Mouse (Mus musculus) heart, embryonic 15.5 days (tissue): ENCODE measurements at regions not wholly inside any gene's neighbourhood (a gene's known extent, or its start where the extent isn't known, plus 50 kb on each side); places are given as distances from the start of the nearest gene placed in this dataset.

Experiments
- ATAC-seq: fragments of 200-750 bp; cut with Nextera tagmentation; replicated peaks from 2 replicates; pipeline ENCODE4 v1.8.0; 2017; ENCODE audit warnings: low read depth, moderate TSS enrichment; ENCODE audit not compliant: insufficient number of reproducible peaks, insufficient read depth, low FRiP score
- H3K27ac ChIP-seq: fragments of 300-500 bp; sonication (generic); 2 replicates; pipeline ENCODE4 v1.5.1; 2015; ENCODE audit warnings: mild to moderate bottlenecking, inconsistent platforms
- H3K27me3 ChIP-seq: fragments of 300-500 bp; sonication (generic); 2 replicates; pipeline ENCODE4 v1.6.1; 2015; ENCODE audit warnings: inconsistent platforms
- H3K36me3 ChIP-seq: fragments of 300-500 bp; sonication (generic); 2 replicates; pipeline ENCODE4 v1.6.1; 2015; ENCODE audit warnings: mild to moderate bottlenecking, inconsistent platforms
- H3K4me1 ChIP-seq: fragments of 300-500 bp; sonication (generic); replicated peaks from 2 replicates; pipeline ENCODE4 v1.6.1; 2015; ENCODE audit warnings: inconsistent platforms
- H3K4me2 ChIP-seq: fragments of 300-500 bp; sonication (generic); 2 replicates; pipeline ENCODE4 v1.6.1; 2015; ENCODE audit warnings: inconsistent platforms, mild to moderate bottlenecking, moderate library complexity
- H3K4me3 ChIP-seq: fragments of 300-500 bp; sonication (generic); 2 replicates; pipeline ENCODE4 v1.5.1; 2015; ENCODE audit warnings: mild to moderate bottlenecking, inconsistent platforms
- H3K9ac ChIP-seq: fragments of 300-500 bp; sonication (generic); 2 replicates; pipeline ENCODE4 v1.6.1; 2015; ENCODE audit warnings: mild to moderate bottlenecking, inconsistent platforms
- H3K9me3 ChIP-seq: fragments of 300-500 bp; sonication (generic); replicated peaks from 2 replicates; pipeline ENCODE4 v1.6.1; 2016; ENCODE audit warnings: inconsistent platforms
- WGBS: fragments of 180-500 bp; shearing (Covaris S2); methylation state at CpG from one replicate; pipeline ENCODE4 v1.1.7; 2015; ENCODE audit warnings: mixed read lengths; 5-methylcytosine and 5-hydroxymethylcytosine counted together

DNA sequence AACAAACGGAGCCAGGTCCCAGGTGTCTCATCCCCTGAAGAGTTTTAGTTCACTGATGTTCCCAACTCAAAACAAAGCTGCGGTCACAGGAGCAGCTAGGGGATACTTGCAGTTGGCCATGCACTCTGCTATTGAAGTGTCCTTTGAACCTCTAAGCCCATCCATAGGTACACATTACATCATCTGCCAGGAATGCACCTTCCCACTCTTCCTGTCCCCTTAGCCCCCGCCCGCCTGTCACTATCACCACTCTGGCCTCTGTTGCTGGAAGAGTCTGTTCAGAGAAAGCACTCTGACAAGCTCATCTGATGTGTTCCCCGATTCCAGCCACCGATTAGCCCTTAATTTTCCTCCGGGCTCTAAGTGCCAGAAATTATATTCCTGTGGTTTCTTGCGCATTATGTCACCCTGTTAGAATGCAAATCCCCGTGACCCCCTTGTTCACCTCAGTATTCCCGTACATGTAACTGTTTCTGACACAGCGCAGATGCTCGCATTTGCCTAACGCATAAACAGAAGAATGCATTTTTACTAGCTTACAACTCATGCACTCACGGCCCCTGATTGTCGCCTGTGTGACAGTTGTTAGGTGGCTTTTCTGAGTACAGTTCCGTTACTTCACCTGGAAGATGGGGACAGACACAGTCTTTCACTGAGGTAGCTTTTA lies 93.8 kb downstream of the Gm11011 start:
- Histone ChIP-seq H3K4me2 (peak overlapping the region; percentile 22), H3K27me3 (no peaks in the 10 kb centered on the region), H3K27ac (no peak overlapping the region), H3K9ac (no peak overlapping the region), H3K4me1 (peaks cover 10% of the 10 kb centered on the region), H3K36me3 (no peaks in the 10 kb centered on the region), H3K4me3 (no peak overlapping the region), H3K9me3 (no peaks in the 10 kb centered on the region)
- 30% methylated on average over 16 of the region's 16 CpGs for whole genome bisulfite sequencing
- no peak for ATAC-seq

DNA sequence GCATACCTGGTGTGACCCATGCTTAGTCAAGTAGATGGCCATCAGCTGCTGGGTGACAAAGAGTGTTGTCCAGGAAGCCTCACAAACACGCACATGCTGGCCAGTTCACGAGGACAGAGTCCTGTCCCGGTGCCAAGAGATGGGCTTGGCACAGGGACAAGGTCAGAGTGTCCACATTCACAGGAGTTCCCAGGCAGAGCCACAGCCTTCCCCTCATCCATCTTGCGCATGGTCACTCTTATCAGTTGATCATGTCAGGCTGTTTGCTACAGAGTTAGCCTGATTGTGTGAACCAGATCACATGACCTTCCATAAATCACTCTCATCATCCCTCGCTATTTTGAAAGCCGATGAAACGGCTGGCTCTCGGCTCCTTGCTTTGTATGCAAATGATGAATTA lies 103.6 kb downstream of the Gm11011 start:
- Histone ChIP-seq H3K4me2 (no peak overlapping the region), H3K9me3 (no peaks in the 10 kb centered on the region), H3K27me3 (no peaks in the 10 kb centered on the region), H3K9ac (no peak overlapping the region), H3K4me1 (peaks cover 9% of the 10 kb centered on the region), H3K36me3 (no peaks in the 10 kb centered on the region), H3K27ac (no peak overlapping the region), H3K4me3 (no peak overlapping the region)
- WGBS, result 54% methylated on average over 8 of the region's 8 CpGs
- ATAC-seq, result no peak

DNA sequence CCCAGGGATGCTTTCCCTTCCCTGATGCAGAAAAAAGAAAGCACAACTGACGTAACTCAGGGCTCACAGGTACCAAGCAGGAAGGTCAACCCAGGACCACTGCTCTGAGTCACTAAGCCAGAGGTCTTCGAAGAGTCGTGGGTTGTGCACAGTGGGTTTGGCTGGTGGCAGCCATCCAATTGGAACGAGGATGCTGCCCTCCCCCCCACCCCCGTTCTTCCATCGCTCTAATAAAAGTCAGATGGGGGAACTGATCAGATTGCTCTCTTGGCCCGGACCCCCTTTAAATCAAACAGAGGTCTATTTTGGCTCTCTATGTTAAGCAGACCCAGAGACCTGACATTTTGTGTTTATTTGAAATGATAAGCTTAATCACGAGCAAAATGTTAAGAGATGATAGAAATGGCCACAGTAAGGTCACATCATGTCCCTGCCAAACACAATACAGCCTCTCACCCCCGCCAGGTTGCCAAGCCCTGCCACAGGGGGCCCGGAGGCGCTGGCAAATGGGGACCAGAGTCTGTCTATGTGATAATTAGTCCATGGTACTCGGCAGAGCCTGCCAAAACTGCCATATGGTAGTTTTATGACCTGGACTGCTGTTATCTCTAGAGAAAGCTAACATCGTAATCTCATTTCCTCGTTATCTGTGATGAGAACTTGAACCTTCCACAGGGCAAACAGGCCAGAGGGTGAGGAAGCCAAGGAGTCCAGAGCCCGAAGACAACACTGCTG lies 105.6 kb downstream of the Gm11011 start:
- H3K27me3 ChIP-seq, result no peaks in the 10 kb centered on the region
- H3K27ac ChIP-seq, result no peak overlapping the region
- H3K4me2 ChIP-seq, result no peak overlapping the region
- no peaks in the 10 kb centered on the region for H3K36me3 ChIP-seq
- H3K4me3 ChIP-seq, result no peak overlapping the region
- no peak; the same call in 1 of the 2 replicates for ATAC-seq
- no peaks in the 10 kb centered on the region for H3K9me3 ChIP-seq
- H3K4me1 ChIP-seq, result peaks cover 9% of the 10 kb centered on the region
- H3K9ac ChIP-seq, result no peak overlapping the region
- WGBS, result 40% methylated on average over 15 of the region's 15 CpGs

DNA sequence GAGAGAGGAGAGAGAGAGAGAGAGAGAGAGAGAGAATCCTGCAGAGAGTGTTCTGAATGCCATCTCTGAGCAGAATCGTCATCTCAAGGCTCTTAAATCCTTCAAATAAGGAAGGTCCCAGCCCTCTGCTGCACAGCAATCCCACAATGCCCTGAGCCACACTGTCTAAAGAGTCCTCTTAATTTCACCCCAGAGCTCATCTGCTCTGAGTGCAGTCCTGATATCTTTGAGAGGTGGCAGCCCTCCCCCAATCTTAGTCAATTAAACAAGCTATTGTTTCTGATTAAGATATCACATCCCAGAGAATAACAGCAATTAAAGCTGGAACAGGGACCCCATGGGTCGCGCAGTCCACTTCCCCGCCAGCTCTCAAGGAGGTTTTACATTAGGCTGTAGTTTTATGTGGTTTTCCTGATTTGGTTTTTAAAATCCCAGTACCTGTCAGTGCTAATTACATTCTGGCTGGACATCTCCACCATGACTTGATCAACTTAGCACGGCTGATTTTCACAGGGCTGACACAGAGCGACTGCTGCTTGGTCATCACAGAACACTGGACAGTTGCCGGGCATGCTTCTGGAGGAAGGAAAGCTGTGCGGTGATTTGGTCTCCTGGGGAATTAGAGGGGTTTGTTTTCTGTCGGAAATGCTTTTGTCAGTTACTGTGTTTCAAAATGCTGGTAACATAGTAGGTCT lies 113.0 kb downstream of the Gm11011 start:
- H3K9ac ChIP-seq, result no peak overlapping the region
- no peaks in the 10 kb centered on the region for H3K36me3 ChIP-seq
- 52% methylated on average over 9 of the region's 9 CpGs for WGBS
- no peaks in the 10 kb centered on the region for H3K27me3 ChIP-seq
- H3K9me3 ChIP-seq, result no peaks in the 10 kb centered on the region
- no peak for ATAC-seq
- H3K4me1 ChIP-seq, result no peaks in the 10 kb centered on the region
- no peak overlapping the region for H3K4me2 ChIP-seq
- H3K27ac ChIP-seq, result no peak overlapping the region
- H3K4me3 ChIP-seq, result no peak overlapping the region

DNA sequence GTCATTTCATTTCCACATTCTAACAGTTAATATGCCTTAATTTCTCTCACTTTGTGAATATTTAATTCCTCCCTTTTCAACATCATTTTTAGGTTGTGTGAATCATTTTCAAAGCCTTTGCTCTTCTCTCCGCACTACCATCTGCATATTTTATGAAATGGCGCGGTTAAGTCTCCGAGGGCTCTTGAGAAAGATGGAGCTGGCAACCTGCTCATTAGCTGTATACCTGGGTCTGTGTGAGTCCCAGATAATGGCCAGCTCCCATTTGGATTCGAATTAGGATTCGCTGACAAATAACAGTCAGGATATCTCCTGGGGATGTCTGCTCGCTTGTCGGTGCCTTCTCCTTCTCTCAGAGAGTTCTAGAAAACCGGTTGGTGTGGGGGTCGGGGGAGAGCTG lies 118.0 kb downstream of the Gm11011 start:
- WGBS, result 88% methylated on average over 10 of the region's 10 CpGs
- H3K27me3 ChIP-seq, result no peaks in the 10 kb centered on the region

DNA sequence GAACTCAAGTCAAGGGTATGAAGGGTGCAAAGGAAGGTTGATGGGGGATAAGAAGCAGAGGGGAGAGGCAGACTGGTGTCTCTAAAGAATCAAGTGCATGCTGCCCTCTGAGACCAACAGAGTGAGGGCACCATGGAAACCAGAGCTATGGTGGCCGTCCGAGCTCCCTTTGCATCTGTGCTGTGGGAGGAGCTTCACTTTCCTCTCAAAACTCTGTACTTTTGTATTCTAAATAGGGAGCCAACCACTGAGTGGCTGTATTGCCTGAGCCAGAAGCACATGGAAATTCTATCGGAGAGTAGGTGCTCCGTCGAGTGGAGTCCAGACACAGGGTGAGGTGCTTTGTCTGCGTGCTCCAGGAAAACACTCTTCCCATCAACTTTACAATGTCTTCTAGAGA lies 119.9 kb downstream of the Gm11011 start:
- Histone ChIP-seq H3K4me1 (no peaks in the 10 kb centered on the region), H3K4me2 (no peak overlapping the region), H3K9ac (no peak overlapping the region), H3K27me3 (no peaks in the 10 kb centered on the region), H3K27ac (no peak overlapping the region), H3K4me3 (no peak overlapping the region), H3K9me3 (no peaks in the 10 kb centered on the region), H3K36me3 (no peaks in the 10 kb centered on the region)
- no peak for ATAC-seq
- WGBS, result 83% methylated on average over 6 of the region's 6 CpGs

More for the DNA sequence above, 118.0 kb downstream of the Gm11011 start:
- Histone ChIP-seq H3K4me2 (no peak overlapping the region), H3K9me3 (no peaks in the 10 kb centered on the region), H3K36me3 (no peaks in the 10 kb centered on the region), H3K4me3 (no peak overlapping the region), H3K9ac (no peak overlapping the region), H3K4me1 (no peaks in the 10 kb centered on the region), H3K27ac (no peak overlapping the region)
- ATAC-seq, result no peak

DNA sequence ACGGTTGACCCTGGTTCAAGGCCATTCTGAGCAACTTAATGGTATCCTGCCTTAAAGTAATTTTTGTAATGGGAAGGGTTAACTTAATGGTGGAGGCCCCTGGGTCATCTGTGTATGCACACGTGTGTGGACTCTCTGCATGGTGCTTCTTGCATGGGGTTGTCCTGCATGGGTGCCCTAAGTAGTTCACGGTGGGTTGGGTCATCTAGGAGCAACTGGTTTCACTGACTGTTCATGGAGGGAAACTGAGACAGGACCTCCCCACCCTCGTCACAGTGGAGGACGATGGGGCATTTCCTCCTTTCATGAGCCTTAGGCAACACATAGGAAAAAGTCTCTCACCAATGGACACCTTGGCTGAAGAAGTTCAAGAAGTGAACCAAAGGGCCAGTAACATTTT lies 123.4 kb downstream of the Gm11011 start:
- no peak overlapping the region for H3K27ac ChIP-seq
- H3K4me3 ChIP-seq, result no peak overlapping the region
- no peak overlapping the region for H3K9ac ChIP-seq
- no peak for ATAC-seq
- no peaks in the 10 kb centered on the region for H3K4me1 ChIP-seq
- 85% methylated on average over 5 of the region's 5 CpGs for WGBS
- H3K27me3 ChIP-seq, result no peaks in the 10 kb centered on the region
- no peaks in the 10 kb centered on the region for H3K9me3 ChIP-seq
- no peaks in the 10 kb centered on the region for H3K36me3 ChIP-seq
- no peak overlapping the region for H3K4me2 ChIP-seq

DNA sequence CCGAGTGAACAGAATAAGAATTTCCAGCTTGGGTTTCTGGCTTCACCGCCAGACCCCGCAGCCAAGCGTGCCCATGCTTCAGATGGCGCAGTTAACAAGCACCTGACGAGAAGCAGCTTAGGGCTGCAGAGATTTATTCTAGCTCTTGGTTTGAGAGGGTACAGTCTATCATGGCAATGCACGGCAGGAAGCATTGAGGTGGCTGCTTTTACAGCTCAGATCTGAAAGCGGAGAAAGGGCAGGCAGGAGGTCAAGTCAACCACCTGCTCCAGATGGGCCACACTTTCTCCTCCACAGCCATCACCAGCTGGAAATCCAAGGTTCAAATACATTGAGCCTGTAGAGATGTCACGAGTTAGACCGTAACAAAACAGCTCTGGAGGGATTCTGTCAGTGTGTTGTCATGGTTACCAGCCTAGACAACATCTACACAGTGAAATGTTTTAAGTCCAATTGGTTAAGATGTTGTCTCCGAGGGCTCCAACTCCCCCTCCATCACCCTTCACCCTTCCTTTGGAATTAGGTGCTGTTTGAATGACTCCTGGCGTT lies 126.0 kb downstream of the Gm11011 start:
- Histone ChIP-seq H3K9ac (no peak overlapping the region), H3K4me1 (no peaks in the 10 kb centered on the region), H3K36me3 (no peaks in the 10 kb centered on the region), H3K27me3 (no peaks in the 10 kb centered on the region), H3K9me3 (no peaks in the 10 kb centered on the region), H3K27ac (no peak overlapping the region), H3K4me3 (no peak overlapping the region), H3K4me2 (no peak overlapping the region)
- WGBS, result 79% methylated on average over 12 of the region's 12 CpGs
- no peak for ATAC-seq

DNA sequence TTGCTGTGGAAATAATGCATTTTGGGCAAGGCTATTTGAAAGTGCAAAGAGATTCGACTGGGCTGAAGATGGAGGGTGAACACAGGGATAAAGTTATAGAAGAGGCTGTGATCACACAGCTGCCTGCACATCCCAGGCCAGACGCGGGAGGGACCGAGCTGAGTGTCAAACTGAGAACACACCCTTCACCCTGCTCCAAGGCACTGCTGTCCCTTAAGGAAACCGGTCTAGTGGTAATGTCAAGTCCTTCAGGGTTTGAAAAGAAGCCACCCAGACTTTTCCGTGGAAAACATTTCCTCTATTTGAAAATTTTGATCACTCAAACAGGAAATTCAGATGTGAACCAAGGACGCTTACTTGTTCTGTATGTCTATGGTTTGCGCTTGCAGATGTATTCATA lies 134.6 kb downstream of the Gm11011 start:
- no peaks in the 10 kb centered on the region for H3K4me1 ChIP-seq
- no peak overlapping the region for H3K4me2 ChIP-seq
- no peaks in the 10 kb centered on the region for H3K9me3 ChIP-seq
- H3K27ac ChIP-seq, result no peak overlapping the region
- WGBS, result 78% methylated on average over 8 of the region's 8 CpGs
- H3K9ac ChIP-seq, result no peak overlapping the region
- no peaks in the 10 kb centered on the region for H3K36me3 ChIP-seq
- no peaks in the 10 kb centered on the region for H3K27me3 ChIP-seq
- no peak overlapping the region for H3K4me3 ChIP-seq
- no peak for ATAC-seq

DNA sequence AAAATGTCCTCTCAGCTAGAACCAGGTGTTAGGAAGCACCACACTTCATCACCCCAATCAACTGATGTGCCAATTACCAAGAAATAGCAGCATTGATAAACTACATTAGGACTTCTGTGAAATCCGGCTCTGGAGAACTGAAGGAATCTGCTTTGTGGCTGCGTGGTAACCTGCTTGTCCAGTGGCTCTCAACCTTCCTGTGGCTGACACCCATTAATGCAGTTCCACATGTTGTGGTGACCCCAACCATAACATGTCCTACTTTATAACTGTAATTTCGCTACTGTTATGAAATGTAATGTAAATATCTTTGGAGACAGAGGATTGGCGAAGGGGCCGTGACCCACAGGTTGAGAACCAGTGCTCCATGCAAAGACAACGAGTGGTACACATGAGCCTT lies 136.7 kb downstream of the Gm11011 start:
- Histone ChIP-seq H3K4me3 (no peak overlapping the region), H3K27ac (no peak overlapping the region), H3K4me2 (no peak overlapping the region), H3K27me3 (no peaks in the 10 kb centered on the region), H3K36me3 (no peaks in the 10 kb centered on the region), H3K9ac (no peak overlapping the region), H3K4me1 (no peaks in the 10 kb centered on the region), H3K9me3 (no peaks in the 10 kb centered on the region)
- no peak for ATAC-seq
- WGBS, result 81% methylated on average over 6 of the region's 6 CpGs

DNA sequence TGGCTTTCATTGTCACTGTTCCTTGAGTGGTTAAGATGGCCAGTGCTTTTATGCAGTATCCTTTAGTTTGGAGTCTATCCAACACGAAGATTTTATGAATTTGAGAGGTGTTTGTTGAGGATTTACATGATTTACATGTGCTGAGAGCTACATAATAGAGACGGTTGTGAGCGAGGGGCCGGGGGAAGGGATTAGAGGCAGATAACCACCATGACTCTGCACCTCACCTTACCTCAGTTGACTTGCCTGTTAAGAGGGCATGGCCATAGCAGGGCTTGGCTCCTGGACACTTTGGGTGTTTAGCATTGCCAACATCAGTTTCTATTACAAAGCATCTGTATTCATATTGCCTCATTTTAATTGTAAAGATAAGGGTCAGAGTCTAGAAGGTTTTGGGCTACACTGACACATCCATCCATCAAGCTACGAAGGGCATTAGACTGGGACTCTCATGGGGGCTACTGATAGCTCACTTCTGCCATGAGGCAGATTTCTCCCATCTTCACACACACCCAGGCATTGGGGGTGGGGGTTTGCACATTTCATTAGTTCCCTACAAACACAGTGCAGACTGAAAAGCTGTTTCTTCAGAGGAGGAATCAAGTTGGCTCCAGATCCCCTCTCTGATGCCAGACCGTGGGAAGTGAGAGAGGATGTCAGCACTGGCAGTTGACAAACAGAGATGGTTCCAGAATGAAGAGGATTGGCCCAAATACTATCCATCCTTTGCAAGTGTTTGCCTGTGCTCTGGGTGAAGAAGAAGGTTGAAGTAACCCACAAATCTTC lies 139.9 kb downstream of the Gm11011 start:
- Histone ChIP-seq H3K27ac (no peak overlapping the region), H3K9me3 (no peaks in the 10 kb centered on the region), H3K4me3 (no peak overlapping the region), H3K27me3 (no peaks in the 10 kb centered on the region), H3K9ac (no peak overlapping the region), H3K36me3 (no peaks in the 10 kb centered on the region), H3K4me2 (no peak overlapping the region), H3K4me1 (no peaks in the 10 kb centered on the region)
- ATAC-seq, result no peak
- WGBS, result 72% methylated on average over 6 of the region's 6 CpGs
